Mouse (Mus musculus) hematopoietic multipotent progenitor cell, adult 10-12 weeks (in vitro differentiated cells): ENCODE results near the gene Ppp1r15b. TPM values are rescaled to one million over a fixed set of nuclear protein-coding genes. Genes with fewer than 3 reads are reported as not detected.

Experiments
- polyA plus RNA-seq: library from polyadenylated mRNA; stranded (reverse); fragments of >175 nt; gene quantifications from 2 replicates; pipeline ENCODE4 v1.2.3, GENCODE M21; 2012; ENCODE audit warnings: low replicate concordance

The Ppp1r15b gene
- polyA plus RNA-seq: 27.5 and 55.7 TPM in 2 replicates

GRCm38 (mm10) chr1:133130638-133131560 lies at the start of gene Ppp1r15b:
TSS of gene Ppp1r15b (plus strand) at chr1:133131143.

GRCm38 (mm10) chr1:133163820-133164431 lies 33.0 kb downstream of the Ppp1r15b start, which contains the start of gene Plekha6:
TSS of gene Plekha6 (plus strand) at chr1:133164210.

Other genes starting within 250 kb of the Ppp1r15b start
- 109 and 175 TPM in 2 replicates for gene Mdm4, start 100.6 kb upstream of the Ppp1r15b start, polyA plus RNA-seq
- gene Pik3c2b, start 85.5 kb upstream of the Ppp1r15b start, polyA plus RNA-seq: 25.8 and 37.9 TPM in 2 replicates
- 6.1 and 10.7 TPM in 2 replicates for gene Plekha6, start 33.1 kb downstream of the Ppp1r15b start, polyA plus RNA-seq
- not detected in 2 replicates for gene Golt1a, start 178.7 kb downstream of the Ppp1r15b start, polyA plus RNA-seq
- not detected in 2 replicates for gene Kiss1, start 190.7 kb downstream of the Ppp1r15b start, polyA plus RNA-seq
- not detected in 2 replicates for gene Ren1, start 219.4 kb downstream of the Ppp1r15b start, polyA plus RNA-seq
- 0.13 and 0.29 TPM in 2 replicates for gene Etnk2, start 232.4 kb downstream of the Ppp1r15b start, polyA plus RNA-seq